Mouse (Mus musculus) MEL (cell line): Measurements from ENCODE around the gene Cdyl. TPM values are rescaled to one million over a fixed set of nuclear protein-coding genes. Genes with fewer than 3 reads are reported as not detected.

Source experiments
- DNase-seq: peaks from one replicate; pipeline ENCODE4 v3.0.0; 2011; ENCODE audit warnings: low read depth, low spot score
- H3K27ac ChIP-seq: 2 replicates; pipeline ENCODE4 v1.5.1; 2012; ENCODE audit warnings: low read depth, mild to moderate bottlenecking, control low read depth, low read length, moderate library complexity; ENCODE audit not compliant: control insufficient read depth
- H3K27me3 ChIP-seq, 2 experiments: fragments of 150-350 bp in 1 of 2; sonication (generic) in 1 of 2; 2 replicates each; pipeline ENCODE4 v1.6.1; 2012; ENCODE audit warnings: low read length in 2 of 2, mild to moderate bottlenecking in 2 of 2, improper control_type of control experiment in 1 of 2, moderate library complexity in 1 of 2; ENCODE audit not compliant: insufficient read depth in 2 of 2, control insufficient read depth in 1 of 2
- H3K36me3 ChIP-seq, 2 experiments: 2 replicates each; pipeline ENCODE4 v1.6.1; 2012 to 2014; ENCODE audit warnings: low read length in 2 of 2, improper control_type of control experiment in 1 of 2, inconsistent platforms in 1 of 2, mild to moderate bottlenecking in 1 of 2; ENCODE audit not compliant: insufficient read depth in 2 of 2, control insufficient read depth in 1 of 2
- H3K4me1 ChIP-seq, 2 experiments: fragments of 150-350 bp in 1 of 2; sonication (generic) in 1 of 2; 2 replicates each; pipeline ENCODE4 v1.6.1; 2012; ENCODE audit warnings: low read length in 2 of 2, improper control_type of control experiment in 1 of 2, mild to moderate bottlenecking in 1 of 2; ENCODE audit not compliant: insufficient read depth in 2 of 2, control insufficient read depth in 1 of 2
- H3K4me3 ChIP-seq, 2 experiments: fragments of 150-350 bp in 1 of 2; sonication (generic) in 1 of 2; 2 replicates each; pipeline ENCODE4 v1.5.1; 2012; ENCODE audit warnings: low read depth in 2 of 2, low read length in 2 of 2, mild to moderate bottlenecking in 2 of 2, moderate library complexity in 2 of 2, control low read depth in 1 of 2, improper control_type of control experiment in 1 of 2; ENCODE audit not compliant: control insufficient read depth in 1 of 2, insufficient read depth in 1 of 2
- H3K79me2 ChIP-seq: 2 replicates; pipeline ENCODE4 v1.6.1; 2012; ENCODE audit warnings: mild to moderate bottlenecking, low read length, moderate library complexity; ENCODE audit not compliant: control insufficient read depth, poor library complexity, insufficient read depth
- H3K9ac ChIP-seq: 2 replicates; pipeline ENCODE4 v1.6.1; 2012; ENCODE audit warnings: low read depth, mild to moderate bottlenecking, control low read depth, low read length, moderate library complexity; ENCODE audit not compliant: control insufficient read depth, poor library complexity, severe bottlenecking
- H3K9me3 ChIP-seq: fragments of 150-350 bp; sonication (generic); replicated peaks from 2 replicates; pipeline ENCODE4 v1.6.1; 2012; ENCODE audit warnings: mild to moderate bottlenecking, low read length, improper control_type of control experiment, moderate library complexity; ENCODE audit not compliant: insufficient read depth
- BHLHE40 ChIP-seq: IDR thresholded peaks from 2 replicates; pipeline ENCODE4 v1.6.1; 2012; ENCODE audit warnings: low read depth, mild to moderate bottlenecking, inconsistent platforms, low read length, improper control_type of control experiment, borderline replicate concordance
- CTCF ChIP-seq, 3 experiments: IDR thresholded peaks in 2 of 3; conservative IDR thresholded peaks in 1 of 3; 2 replicates each; pipeline ENCODE4 v1.5.1; 2011 to 2012; ENCODE audit warnings: low read length in 3 of 3, low read depth in 2 of 3, mild to moderate bottlenecking in 2 of 3, improper control_type of control experiment in 1 of 3, inconsistent platforms in 1 of 3, mixed read lengths in 1 of 3, moderate library complexity in 1 of 3; ENCODE audit not compliant: control insufficient read depth in 1 of 3, insufficient read depth in 1 of 3, poor library complexity in 1 of 3, severe bottlenecking in 1 of 3
- GABPA ChIP-seq: IDR thresholded peaks from 2 replicates; pipeline ENCODE4 v1.6.1; 2012; ENCODE audit warnings: low read depth, mild to moderate bottlenecking, inconsistent platforms, low read length, improper control_type of control experiment, moderate library complexity
- JUND ChIP-seq: IDR thresholded peaks from 2 replicates; pipeline ENCODE4 v1.6.1; 2011; ENCODE audit warnings: low read depth, mild to moderate bottlenecking, improper control_type of control experiment, low read length
- MEF2A ChIP-seq: IDR thresholded peaks from 2 replicates; pipeline ENCODE4 v1.6.1; 2014; ENCODE audit warnings: low read depth, mild to moderate bottlenecking, inconsistent platforms, low read length, improper control_type of control experiment; ENCODE audit not compliant: poor library complexity, insufficient replicate concordance, severe bottlenecking; ENCODE audit errors: extremely low read depth
- MYB ChIP-seq: IDR thresholded peaks from 2 replicates; pipeline ENCODE4 v1.6.1; 2011; ENCODE audit warnings: mild to moderate bottlenecking, low read depth, low read length, improper control_type of control experiment
- NELFE ChIP-seq: IDR thresholded peaks from 2 replicates; pipeline ENCODE4 v1.6.1; 2011; ENCODE audit warnings: low read depth, low read length, improper control_type of control experiment
- POLR2A ChIP-seq, 2 experiments: IDR thresholded peaks; 2 replicates each; pipeline ENCODE4 v1.6.1; 2011 to 2012; ENCODE audit warnings: low read length in 2 of 2, mild to moderate bottlenecking in 2 of 2, control low read depth in 1 of 2, improper control_type of control experiment in 1 of 2, low read depth in 1 of 2, moderate library complexity in 1 of 2; ENCODE audit not compliant: control insufficient read depth in 1 of 2, insufficient read depth in 1 of 2, poor library complexity in 1 of 2
- RAD21 ChIP-seq: IDR thresholded peaks from 2 replicates; pipeline ENCODE4 v1.6.1; 2011; ENCODE audit warnings: mild to moderate bottlenecking, low read depth, low read length, improper control_type of control experiment
- RCOR1 ChIP-seq: IDR thresholded peaks from 2 replicates; pipeline ENCODE4 v1.6.1; 2012; ENCODE audit warnings: low read depth, mild to moderate bottlenecking, inconsistent platforms, low read length, improper control_type of control experiment
- TAL1 ChIP-seq: IDR thresholded peaks from 2 replicates; pipeline ENCODE4 v1.6.1; 2012; ENCODE audit warnings: mild to moderate bottlenecking, inconsistent platforms, low read length, moderate library complexity, mixed read lengths
- TCF12 ChIP-seq: IDR thresholded peaks from 2 replicates; pipeline ENCODE4 v1.6.1; 2014; ENCODE audit warnings: low read depth, mild to moderate bottlenecking, inconsistent platforms, low read length, improper control_type of control experiment, moderate library complexity
- USF2 ChIP-seq, 2 experiments: IDR thresholded peaks; 2 replicates each; pipeline ENCODE4 v1.6.1; 2011 to 2012; ENCODE audit warnings: improper control_type of control experiment in 2 of 2, low read length in 2 of 2, borderline replicate concordance in 1 of 2, inconsistent platforms in 1 of 2, low read depth in 1 of 2, mild to moderate bottlenecking in 1 of 2; ENCODE audit not compliant: insufficient read depth in 1 of 2
- ZMIZ1 ChIP-seq: IDR thresholded peaks from 2 replicates; pipeline ENCODE4 v1.6.1; 2012; ENCODE audit warnings: low read depth, mild to moderate bottlenecking, inconsistent platforms, low read length, improper control_type of control experiment, moderate library complexity
- polyA plus RNA-seq, 2 experiments: library from polyadenylated mRNA; stranded (reverse) in 1 of 2; unstranded in 1 of 2; fragments of >175 nt in 1 of 2; fragments of >200 nt in 1 of 2; gene quantifications; 2 replicates each; pipeline versions ENCODE4 v1.2.1 to v1.2.4; 2012; ENCODE audit warnings: low replicate concordance in 2 of 2, low read depth in 1 of 2; ENCODE audit not compliant: insufficient read length in 2 of 2, insufficient read depth in 1 of 2, missing spikeins in 1 of 2
- total RNA-seq: library from RNA; depleted of rRNA; stranded (reverse); fragments of 300-350 nt; gene quantifications from 2 replicates; pipeline ENCODE4 v1.2.3, GENCODE M21; 2012

The Cdyl gene
- total and polyA plus RNA-seq, 3 experiments, result 8.9 to 32.2 TPM; not detected in 1

DNA sequence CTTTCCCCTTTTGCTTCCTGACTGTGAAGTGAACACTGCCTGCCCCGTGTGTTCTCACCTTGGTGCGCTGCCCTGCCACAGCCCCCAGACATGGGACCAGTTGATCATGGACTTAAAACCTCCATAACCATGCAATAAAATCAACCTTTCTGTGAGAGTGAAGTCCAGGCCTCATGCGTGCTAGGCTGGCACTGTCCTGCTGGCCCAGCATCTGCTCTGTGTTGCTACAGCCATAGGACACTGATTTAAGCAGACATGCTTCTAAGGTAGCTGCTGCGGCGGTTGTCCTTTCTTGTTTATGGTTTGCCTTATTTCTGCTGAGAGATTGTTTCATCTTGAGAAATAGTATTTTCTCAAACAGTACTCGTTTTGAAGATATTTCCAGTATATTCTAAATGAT, 191.9 kb downstream of the Cdyl start:
- Histone ChIP-seq H3K9ac (no peak overlapping the region), H3K27ac (no peak overlapping the region)
- no peak for TF ChIP-seq ZMIZ1
- no peak for TF ChIP-seq GABPA
- TF ChIP-seq RCOR1, result no peak
- TF ChIP-seq MEF2A, result no peak
- no peak for TF ChIP-seq TCF12
- no peak for TF ChIP-seq RAD21
- TF ChIP-seq BHLHE40, result no peak
- TF ChIP-seq POLR2A (IDR thresholded peaks at IDR 0.05; ENCODE audit: control insufficient read depth in 1 of 2, insufficient read depth in 1 of 2, low read depth in 1 of 2, low read length in 2 of 2, poor library complexity in 1 of 2), result no peak
- TF ChIP-seq, all 39 proteins: peak for 0
- H3K9me3 ChIP-seq, result no peaks in the 10 kb centered on the region
- H3K36me3 ChIP-seq, result peaks cover 0 to 2% of the 10 kb centered on the region in 2 experiments; a peak in 1 of 4 replicates
- H3K79me2 ChIP-seq, result peaks cover 4% of the 10 kb centered on the region; the same call in 1 of the 2 replicates
- no peaks in the 10 kb centered on the region; a peak in 1 of 4 replicates for H3K4me1 ChIP-seq
- no peak for DNase-seq
- H3K27me3 ChIP-seq, result no peaks in the 10 kb centered on the region
- H3K4me3 ChIP-seq, result no peak overlapping the region

DNA sequence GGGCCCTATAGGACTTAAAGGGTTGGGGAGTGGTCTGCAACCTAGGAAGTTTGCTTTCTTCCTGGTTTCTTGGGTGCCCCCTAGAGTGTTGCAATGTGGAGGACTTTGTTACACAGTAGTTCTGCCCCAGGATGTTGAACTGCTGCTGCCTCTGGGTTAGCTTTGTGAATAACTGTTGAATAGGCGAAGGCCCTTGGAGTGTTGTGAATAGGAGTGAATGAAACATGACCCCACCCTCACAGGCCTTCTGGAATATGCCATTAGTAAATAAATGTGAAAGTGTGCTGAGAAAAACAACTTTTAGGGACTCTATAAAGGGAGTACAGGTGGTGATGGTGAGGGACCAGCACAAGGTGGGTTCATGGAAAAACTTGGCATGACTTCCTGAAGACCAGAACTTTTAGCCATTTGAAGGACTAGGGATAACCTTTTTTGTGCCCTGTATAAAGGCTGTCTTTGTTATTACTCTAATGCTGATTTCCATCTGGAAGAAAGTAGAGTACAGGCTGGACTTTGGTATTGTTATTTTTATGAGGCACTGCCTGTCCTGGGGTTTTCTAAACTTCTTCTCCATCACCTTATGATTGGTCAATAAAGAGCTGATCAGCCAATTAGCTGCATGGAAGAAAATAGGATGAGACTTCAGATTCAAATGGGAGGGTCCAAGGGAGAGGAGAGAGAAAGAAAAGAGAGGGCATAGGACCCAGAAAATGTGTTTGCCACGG, 193.4 kb downstream of the Cdyl start:
- peaks cover 4% of the 10 kb centered on the region; the same call in 1 of the 2 replicates for H3K79me2 ChIP-seq
- no peaks in the 10 kb centered on the region for H3K9me3 ChIP-seq
- DNase-seq, result no peak
- H3K4me3 ChIP-seq, result no peak overlapping the region
- H3K27me3 ChIP-seq, result no peaks in the 10 kb centered on the region
- H3K4me1 ChIP-seq, result no peaks in the 10 kb centered on the region
- TF ChIP-seq MYB (no peak), JUND (no peak)
- no peak overlapping the region for H3K9ac ChIP-seq
- no peaks in the 10 kb centered on the region; a peak in 1 of 4 replicates for H3K36me3 ChIP-seq
- no peak overlapping the region for H3K27ac ChIP-seq

DNA sequence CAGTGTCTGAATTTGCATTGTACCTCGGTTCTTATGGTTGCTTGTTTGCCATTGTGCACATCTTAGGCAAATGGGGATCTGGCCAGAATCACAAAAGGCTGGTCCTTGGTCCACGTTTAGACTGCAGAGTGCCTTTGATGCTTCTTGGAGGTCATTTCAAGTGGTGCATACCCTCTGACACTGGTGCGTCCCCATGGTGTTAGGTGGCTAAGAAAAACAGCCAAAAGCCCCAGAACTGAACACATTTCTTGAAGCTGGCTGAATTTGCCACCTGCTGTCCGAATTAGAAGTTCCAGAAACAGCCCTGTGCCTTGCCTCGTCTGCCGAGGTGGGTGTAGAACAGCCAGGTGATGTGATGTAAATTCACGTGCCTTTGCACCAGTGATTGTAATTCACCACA, 197.9 kb downstream of the Cdyl start:
- Histone ChIP-seq H3K36me3 (peaks cover 0 to 4% of the 10 kb centered on the region in 2 experiments; a peak in 1 of 4 replicates), H3K4me1 (no peaks in the 10 kb centered on the region), H3K4me3 (no peak overlapping the region), H3K9ac (no peak overlapping the region), H3K27me3 (no peaks in the 10 kb centered on the region), H3K9me3 (no peaks in the 10 kb centered on the region), H3K27ac (no peak overlapping the region), H3K79me2 (no peaks in the 10 kb centered on the region; the same call in 1 of the 2 replicates)
- TF ChIP-seq POLR2A (IDR thresholded peaks at IDR 0.05; ENCODE audit: control insufficient read depth in 1 of 2, insufficient read depth in 1 of 2, low read depth in 1 of 2, low read length in 2 of 2, poor library complexity in 1 of 2) (no peak), TAL1 (no peak), USF2 (IDR thresholded peaks at IDR 0.05; ENCODE audit: borderline replicate concordance in 1 of 2, insufficient read depth in 1 of 2, low read depth in 1 of 2, low read length in 2 of 2) (no peak), GABPA (no peak), NELFE (no peak), CTCF (IDR thresholded peaks at IDR 0.05 in 2 of 3, conservative IDR thresholded peaks at IDR 0.05 in 1 of 3; ENCODE audit: control insufficient read depth in 1 of 3, insufficient read depth in 1 of 3, low read depth in 2 of 3, low read length in 3 of 3, poor library complexity in 1 of 3, severe bottlenecking in 1 of 3) (no peak)
- no peak for DNase-seq
